Comparison of ENCODE assay signal across 23 mouse cellular contexts in the genomic region with DNA sequence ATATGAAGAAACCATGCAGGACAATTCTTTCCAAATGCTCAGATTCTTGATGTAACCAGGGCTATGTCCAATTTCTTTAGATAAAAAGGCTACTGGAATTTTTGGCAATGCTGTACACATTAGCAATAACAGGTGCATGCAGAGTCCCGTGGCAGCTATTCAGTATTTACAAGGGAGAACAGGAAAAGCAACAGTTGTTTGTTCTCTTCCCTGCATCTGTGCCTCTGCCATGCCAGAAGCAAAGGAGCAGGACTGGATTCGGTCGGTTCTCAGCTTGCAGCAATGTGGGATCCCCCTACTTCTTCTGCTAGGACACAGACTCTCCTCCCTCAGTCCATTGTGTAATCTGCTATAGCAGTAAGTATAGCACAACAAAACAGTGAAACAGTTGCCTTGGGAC.
DNase-seq lines count a peak whose midpoint lies in the region; ATAC-seq and TF ChIP-seq lines count a peak whose summit lies in the region.
"Had no signal": no experiment of that assay in that cellular context is flagged by ENCODE, and none has a peak within 500 bp of the region (broad histone marks: within the 10 kb centered on the region; RNA-seq: fewer than 3 reads in every experiment).

No protein-coding gene starts in this region.

- H3K27ac ChIP-seq in forebrain, postnatal 0 days (ENCODE audit: low read depth, low read length), result no peak overlapping the region
- H3K27ac ChIP-seq in forebrain, embryonic 12.5 days, result no peak overlapping the region
- H3K27ac ChIP-seq in kidney, embryonic 15.5 days, result no peak overlapping the region
- H3K27ac ChIP-seq: embryonic facial prominence, embryonic 12.5 days; embryonic facial prominence, embryonic 15.5 days; forebrain, embryonic 15.5 days; heart, adult 2 months; heart, embryonic 10.5 days; heart, embryonic 13.5 days; hindbrain, embryonic 12.5 days; hindbrain, embryonic 15.5 days had no signal

- H3K9me3 ChIP-seq in forebrain, postnatal 0 days (ENCODE audit: low read length), result no peaks in the 10 kb centered on the region
- H3K9me3 ChIP-seq in forebrain, embryonic 12.5 days, result no peaks in the 10 kb centered on the region
- no peaks in the 10 kb centered on the region for H3K9me3 ChIP-seq in kidney, embryonic 15.5 days (replicated peaks)
- H3K9me3 ChIP-seq: embryonic facial prominence, embryonic 12.5 days; embryonic facial prominence, embryonic 15.5 days; forebrain, embryonic 15.5 days; heart, embryonic 10.5 days; heart, embryonic 13.5 days; hindbrain, embryonic 12.5 days; hindbrain, embryonic 15.5 days had no signal

- H3K27me3 ChIP-seq in forebrain, postnatal 0 days (ENCODE audit: insufficient read depth, low read length), result no peaks in the 10 kb centered on the region
- no peaks in the 10 kb centered on the region for H3K27me3 ChIP-seq in forebrain, embryonic 12.5 days
- no peaks in the 10 kb centered on the region for H3K27me3 ChIP-seq in kidney, embryonic 15.5 days
- H3K27me3 ChIP-seq: embryonic facial prominence, embryonic 12.5 days; embryonic facial prominence, embryonic 15.5 days; forebrain, embryonic 15.5 days; heart, embryonic 13.5 days; hindbrain, embryonic 12.5 days; hindbrain, embryonic 15.5 days had no signal

- H3K9ac ChIP-seq in forebrain, postnatal 0 days, result no peak overlapping the region
- no peak overlapping the region for H3K9ac ChIP-seq in forebrain, embryonic 12.5 days
- no peak overlapping the region for H3K9ac ChIP-seq in kidney, embryonic 15.5 days
- H3K9ac ChIP-seq: embryonic facial prominence, embryonic 12.5 days; embryonic facial prominence, embryonic 15.5 days; forebrain, embryonic 15.5 days; heart, embryonic 13.5 days; hindbrain, embryonic 12.5 days; hindbrain, embryonic 15.5 days had no signal

- WGBS in forebrain, postnatal 0 days, result 39% methylated on average over 3 of the region's 3 CpGs
- WGBS in forebrain, embryonic 12.5 days, result 81% methylated on average over 3 of the region's 3 CpGs
- WGBS in kidney, embryonic 15.5 days, result 80% methylated on average over 3 of the region's 3 CpGs

- H3K4me2 ChIP-seq in forebrain, postnatal 0 days (ENCODE audit: low read depth), result no peak overlapping the region
- H3K4me2 ChIP-seq in forebrain, embryonic 12.5 days, result no peak overlapping the region
- no peak overlapping the region for H3K4me2 ChIP-seq in kidney, embryonic 15.5 days
- H3K4me2 ChIP-seq: embryonic facial prominence, embryonic 12.5 days; embryonic facial prominence, embryonic 15.5 days; forebrain, embryonic 15.5 days; heart, embryonic 13.5 days; hindbrain, embryonic 12.5 days; hindbrain, embryonic 15.5 days had no signal

- no peaks in the 10 kb centered on the region for H3K4me1 ChIP-seq in forebrain, postnatal 0 days (ENCODE audit: insufficient read depth)
- H3K4me1 ChIP-seq in forebrain, embryonic 12.5 days, result peaks cover 6% of the 10 kb centered on the region; the same call in 1 of the 2 replicates
- H3K4me1 ChIP-seq in kidney, embryonic 15.5 days, result peaks cover 12% of the 10 kb centered on the region
- H3K4me1 ChIP-seq: embryonic facial prominence, embryonic 12.5 days had no signal

- ATAC-seq in forebrain, postnatal 0 days, result peak; percentile 48
- ATAC-seq in forebrain, embryonic 12.5 days (ENCODE audit: low FRiP score), result no peak
- ATAC-seq in kidney, embryonic 15.5 days (replicated peaks; ENCODE audit: low FRiP score), result no peak
- ATAC-seq: activated CD4-positive, CD25-positive, alpha-beta regulatory T cell, adult 4 months; forebrain, embryonic 15.5 days had no signal

- no peaks in the 10 kb centered on the region for H3K36me3 ChIP-seq in forebrain, postnatal 0 days (ENCODE audit: insufficient read depth)
- H3K36me3 ChIP-seq in forebrain, embryonic 12.5 days (replicated peaks), result no peaks in the 10 kb centered on the region
- H3K36me3 ChIP-seq in kidney, embryonic 15.5 days, result no peaks in the 10 kb centered on the region
- H3K36me3 ChIP-seq: embryonic facial prominence, embryonic 12.5 days; embryonic facial prominence, embryonic 15.5 days; forebrain, embryonic 15.5 days; heart, embryonic 10.5 days; heart, embryonic 13.5 days; hindbrain, embryonic 12.5 days; hindbrain, embryonic 15.5 days had no signal

- peak; percentile 31 for DNase-seq in cerebellum, adult 11-12 months
- no peak for DNase-seq in cerebellum, postnatal 25 days
- DNase-seq in forebrain, postnatal 0 days, result no peak
- DNase-seq in brain, adult 2 months (ENCODE audit: low read depth, low spot score), result peak; percentile 67
- DNase-seq in layer of hippocampus, adult 9-10 months (ENCODE audit: low spot score), result peak; percentile 30
- no peak for DNase-seq in embryo, embryonic 11 days
- DNase-seq: adrenal gland, adult 8-10 months; adrenal gland, postnatal 25 days; cerebellum, postnatal 10 days; gastrocnemius, postnatal 10 days; gastrocnemius, postnatal 36 days; heart, adult 2 months; heart, postnatal 14 days had no signal

- no peak for TF ChIP-seq CTCF in forebrain, postnatal 0 days (IDR thresholded peaks at IDR 0.05; ENCODE audit: low read depth)

- no peak overlapping the region for H3K4me3 ChIP-seq in forebrain, postnatal 0 days (ENCODE audit: low read depth, low read length)
- H3K4me3 ChIP-seq in forebrain, embryonic 12.5 days (replicated peaks), result no peak overlapping the region
- no peak overlapping the region for H3K4me3 ChIP-seq in kidney, embryonic 15.5 days (replicated peaks)
- H3K4me3 ChIP-seq: embryonic facial prominence, embryonic 12.5 days; embryonic facial prominence, embryonic 15.5 days; forebrain, embryonic 15.5 days; heart, adult 2 months; heart, embryonic 10.5 days; heart, embryonic 13.5 days; hindbrain, embryonic 12.5 days; hindbrain, embryonic 15.5 days had no signal

Comparison
In these comparisons a context has a peak if more than half of its experiments do, and no peak if none do; other contexts are left out.
1. DNase-seq: peak in cerebellum, adult 11-12 months (single experiment), brain, adult 2 months (single experiment) and layer of hippocampus, adult 9-10 months (single experiment); none in cerebellum, postnatal 25 days (0 of 2), forebrain, postnatal 0 days (single experiment) and embryo, embryonic 11 days (single experiment).